Mouse (Mus musculus) intestine, embryonic 14.5 days (tissue): ENCODE results near the gene Vps16. TPM values are rescaled to one million over a fixed set of nuclear protein-coding genes. Genes with fewer than 3 reads are reported as not detected.

ENCODE experiments used
- ATAC-seq: fragments of 200-750 bp; cut with Nextera tagmentation; replicated peaks from 2 replicates; pipeline ENCODE4 v1.8.0; 2017; ENCODE audit warnings: low read depth, moderate number of reproducible peaks, moderate TSS enrichment, moderate library complexity; ENCODE audit not compliant: low FRiP score, low TSS enrichment
- DNase-seq: peaks from one replicate; pipeline ENCODE4 v3.0.0-alpha.2; 2018; ENCODE audit warnings: low spot score
- H3K27ac ChIP-seq: fragments of 300-500 bp; sonication (generic); 2 replicates; pipeline ENCODE4 v1.5.1; 2014; ENCODE audit warnings: low read depth, mild to moderate bottlenecking, control low read depth
- H3K27me3 ChIP-seq: fragments of 300-500 bp; sonication (generic); replicated peaks from 2 replicates; pipeline ENCODE4 v1.6.1; 2014; ENCODE audit warnings: low read length, control low read depth; ENCODE audit not compliant: control insufficient read depth, insufficient read depth
- H3K36me3 ChIP-seq: fragments of 300-500 bp; sonication (generic); 2 replicates; pipeline ENCODE4 v1.6.1; 2014; ENCODE audit warnings: low read length, control low read depth; ENCODE audit not compliant: control insufficient read depth, insufficient read depth
- H3K4me1 ChIP-seq: fragments of 300-500 bp; sonication (generic); replicated peaks from 2 replicates; pipeline ENCODE4 v1.6.1; 2014; ENCODE audit warnings: low read length, control low read depth, mixed read lengths; ENCODE audit not compliant: control insufficient read depth, insufficient read depth
- H3K4me2 ChIP-seq: fragments of 300-500 bp; sonication (generic); 2 replicates; pipeline ENCODE4 v1.6.1; 2014; ENCODE audit warnings: low read length
- H3K4me3 ChIP-seq: fragments of 300-500 bp; sonication (generic); 2 replicates; pipeline ENCODE4 v1.5.1; 2014; ENCODE audit warnings: low read depth, low read length, control low read depth, mixed read lengths
- H3K9ac ChIP-seq: fragments of 300-500 bp; sonication (generic); 2 replicates; pipeline ENCODE4 v1.6.1; 2014; ENCODE audit warnings: mild to moderate bottlenecking, low read length
- H3K9me3 ChIP-seq: fragments of 300-500 bp; sonication (generic); 2 replicates; pipeline ENCODE4 v1.6.1; 2016; ENCODE audit warnings: low read length, control low read depth; ENCODE audit not compliant: control insufficient read depth
- WGBS: fragments of 180-500 bp; shearing (Covaris S2); extraction: QIAGEN DNeasy Blood & Tissue Kit; methylation state at CpG from one replicate; pipeline ENCODE4 v1.1.7; 2014; 5-methylcytosine and 5-hydroxymethylcytosine counted together
- polyA plus RNA-seq: library from polyadenylated mRNA; unstranded; fragments of >200 nt; fragmentation: Nextera tagmentation; extraction: Ambion mirVana; gene quantifications from 2 replicates; pipeline ENCODE4 v1.2.1, GENCODE M21; 2014

Gene Vps16
- polyA plus RNA-seq, 1 experiment from 2014 or later, result 62.7 TPM

- peaks cover 17% of the 10 kb centered on the region for H3K4me1 ChIP-seq
- 0 out of 2 replicates have a peak, but pooled peaks cover 3% of the 10 kb centered on the region for H3K9me3 ChIP-seq
- H3K36me3 ChIP-seq, result no peaks in the 10 kb centered on the region
- H3K4me3 ChIP-seq, result no peak overlapping the region
- ATAC-seq, result no peak
- no peak for DNase-seq
- no peak overlapping the region for H3K4me2 ChIP-seq
- H3K27ac ChIP-seq, result no peak overlapping the region
- no peak overlapping the region for H3K9ac ChIP-seq
- H3K27me3 ChIP-seq, result no peaks in the 10 kb centered on the region
- 84% methylated on average over 3 of the region's 3 CpGs for WGBS
Measured at GRCm38 (mm10) chr2:130457871-130458270, 33.7 kb downstream of the Vps16 start.

DNA sequence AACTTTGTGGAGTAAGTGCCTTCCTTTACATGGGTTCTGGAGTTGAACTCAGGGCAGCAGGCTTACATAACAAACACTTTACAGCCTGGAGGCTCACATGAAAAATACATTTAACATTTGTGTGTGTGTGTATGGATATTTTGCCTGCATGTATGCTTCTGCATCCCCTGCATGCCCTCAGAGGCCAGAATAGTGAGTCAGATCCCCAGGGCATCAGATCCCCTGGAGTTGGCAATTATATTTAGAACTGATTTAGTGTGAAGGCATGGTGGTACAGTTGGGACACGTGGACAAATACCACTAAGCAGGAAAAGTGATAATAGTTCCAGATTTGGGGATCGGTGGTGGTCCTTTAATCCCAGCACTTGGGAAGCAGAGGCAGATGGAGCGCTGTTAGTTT is 35.4 kb downstream of the Vps16 start:
- DNase-seq, result no peak
- Histone ChIP-seq H3K27ac (no peak overlapping the region), H3K27me3 (no peaks in the 10 kb centered on the region), H3K4me3 (no peak overlapping the region), H3K9ac (no peak overlapping the region), H3K4me2 (no peak overlapping the region), H3K9me3 (0 out of 2 replicates have a peak, but pooled peaks cover 3% of the 10 kb centered on the region), H3K36me3 (0 out of 2 replicates have a peak, but pooled peaks cover 4% of the 10 kb centered on the region), H3K4me1 (peaks cover 17% of the 10 kb centered on the region)
- no peak for ATAC-seq
- WGBS, result 87% methylated on average over 3 of the region's 3 CpGs

- Histone ChIP-seq H3K27me3 (no peaks in the 10 kb centered on the region), H3K4me3 (no peak overlapping the region), H3K4me1 (peaks cover 7% of the 10 kb centered on the region), H3K27ac (no peak overlapping the region), H3K36me3 (0 out of 2 replicates have a peak, but pooled peaks cover 4% of the 10 kb centered on the region), H3K4me2 (no peak overlapping the region), H3K9ac (no peak overlapping the region), H3K9me3 (0 out of 2 replicates have a peak, but pooled peaks cover 3% of the 10 kb centered on the region)
- WGBS, result 45% methylated on average over 15 of the region's 15 CpGs
- ATAC-seq (no peak), DNase-seq (no peak)
Measured at GRCm38 (mm10) chr2:130461287-130462071, 37.3 kb downstream of the Vps16 start.

DNA sequence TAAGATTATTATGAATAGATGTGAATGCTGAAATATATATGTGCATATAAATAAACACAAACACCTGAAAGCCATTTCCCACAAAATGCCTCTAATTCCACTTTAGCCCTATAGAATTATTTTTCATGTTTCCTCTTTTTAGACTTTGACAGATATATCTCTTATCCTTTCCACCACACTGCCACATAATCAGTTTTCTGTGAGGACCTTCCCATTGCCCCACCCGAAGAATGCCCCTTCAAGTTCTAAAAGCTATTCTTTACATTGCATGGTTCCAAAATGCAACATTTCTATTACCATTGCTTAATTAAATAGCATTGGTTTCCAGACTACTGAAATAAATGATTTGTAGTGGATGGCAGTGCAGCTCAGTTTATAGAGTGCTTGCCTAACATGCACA is 42.3 kb downstream of the Vps16 start:
- Histone ChIP-seq H3K9me3 (0 out of 2 replicates have a peak, but pooled peaks cover 3% of the 10 kb centered on the region), H3K9ac (no peak overlapping the region), H3K27ac (no peak overlapping the region), H3K4me3 (no peak overlapping the region), H3K4me1 (no peaks in the 10 kb centered on the region; the same call in 1 of the 2 replicates), H3K4me2 (no peak overlapping the region), H3K27me3 (no peaks in the 10 kb centered on the region), H3K36me3 (0 out of 2 replicates have a peak, but pooled peaks cover 4% of the 10 kb centered on the region)
- WGBS, result 88% methylated on average over 1 of the region's 1 CpGs
- DNase-seq (no peak), ATAC-seq (no peak)

- WGBS, result 69% methylated on average over 4 of the region's 4 CpGs
- DNase-seq (no peak), ATAC-seq (no peak)
- no peak overlapping the region for H3K9ac ChIP-seq
- H3K27me3 ChIP-seq, result no peaks in the 10 kb centered on the region
- H3K36me3 ChIP-seq, result no peaks in the 10 kb centered on the region
- H3K9me3 ChIP-seq, result no peaks in the 10 kb centered on the region
- no peak overlapping the region for H3K27ac ChIP-seq
- no peak overlapping the region for H3K4me3 ChIP-seq
- H3K4me1 ChIP-seq, result no peaks in the 10 kb centered on the region
- H3K4me2 ChIP-seq, result no peak overlapping the region
Measured at GRCm38 (mm10) chr2:130469366-130469765, 45.2 kb downstream of the Vps16 start.

DNA sequence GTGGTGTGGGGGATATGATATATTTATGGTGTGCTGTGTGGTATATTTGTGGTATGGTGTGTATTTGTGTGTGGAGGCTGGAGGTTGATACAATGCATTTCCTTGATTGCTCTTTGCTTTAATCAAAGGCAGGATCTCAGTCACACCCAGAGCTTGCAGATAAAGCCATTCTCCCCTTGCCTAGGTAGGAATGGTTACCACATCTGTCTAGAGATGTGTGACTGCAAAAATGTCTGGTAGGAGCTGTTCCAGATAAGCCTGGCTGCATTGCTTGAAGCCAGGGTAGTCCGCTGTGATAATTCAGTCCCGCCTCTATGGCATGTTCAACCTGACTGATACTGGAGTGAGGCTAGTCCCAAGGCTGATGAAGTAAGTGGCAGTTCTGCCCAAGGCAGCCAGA is 45.8 kb downstream of the Vps16 start:
- Histone ChIP-seq H3K4me3 (no peak overlapping the region), H3K36me3 (no peaks in the 10 kb centered on the region), H3K27me3 (no peaks in the 10 kb centered on the region), H3K9me3 (no peaks in the 10 kb centered on the region), H3K4me1 (no peaks in the 10 kb centered on the region), H3K27ac (no peak overlapping the region), H3K9ac (no peak overlapping the region), H3K4me2 (no peak overlapping the region)
- 75% methylated on average over 2 of the region's 2 CpGs for WGBS
- no peak for DNase-seq
- no peak for ATAC-seq

- ATAC-seq, result no peak
- Histone ChIP-seq H3K4me1 (no peaks in the 10 kb centered on the region), H3K27ac (no peak overlapping the region), H3K27me3 (no peaks in the 10 kb centered on the region), H3K9ac (no peak overlapping the region), H3K4me2 (no peak overlapping the region), H3K4me3 (no peak overlapping the region), H3K36me3 (no peaks in the 10 kb centered on the region), H3K9me3 (peaks cover 3% of the 10 kb centered on the region; the same call in 1 of the 2 replicates)
- no peak for DNase-seq
- WGBS, result 72% methylated on average over 8 of the region's 8 CpGs
Measured at GRCm38 (mm10) chr2:130472908-130473510, 48.9 kb downstream of the Vps16 start.

- Histone ChIP-seq H3K27ac (no peak overlapping the region), H3K4me2 (no peak overlapping the region), H3K9ac (no peak overlapping the region), H3K4me1 (no peaks in the 10 kb centered on the region), H3K36me3 (no peaks in the 10 kb centered on the region), H3K4me3 (no peak overlapping the region), H3K27me3 (no peaks in the 10 kb centered on the region), H3K9me3 (peaks cover 4% of the 10 kb centered on the region; the same call in 1 of the 2 replicates)
- DNase-seq (no peak), ATAC-seq (no peak)
- 92% methylated on average over 11 of the region's 11 CpGs for WGBS
Measured at GRCm38 (mm10) chr2:130475764-130476163, 51.6 kb downstream of the Vps16 start.
